Mouse (Mus musculus): ENCODE results near the gene Hsd17b6. TPM values are rescaled to one million over a fixed set of nuclear protein-coding genes. Genes with fewer than 3 reads are reported as not detected.
A peak's percentile ranks its signal among the peaks of the same experiment; 100 is the strongest.

Hsd17b6 gene
- polyA plus RNA-seq, 1 experiment from 2014 or later = not detected

GRCm38 (mm10) chr10:128015068-128015934 is 7.9 kb upstream of the Hsd17b6 start, which contains the start of gene Prim1:
Gene Prim1 (plus strand): TSS chr10:128015168.
- TF ChIP-seq CTCF (IDR thresholded peaks at IDR 0.05) = peak; percentile 25
- TF ChIP-seq EP300 (IDR thresholded peaks at IDR 0.05) = no peak
- Histone ChIP-seq H3K27ac (ENCODE audit: low read length) (no peak within 1 kb of the TSS), H3K9me3 (ENCODE audit: low read length) (no peaks in the 10 kb centered on the region), H3K36me3 (ENCODE audit: insufficient read depth, low read length) (no peaks in the 10 kb centered on the region), H3K4me2 (replicated peaks; ENCODE audit: low read depth, low read length) (peak within 1 kb of the TSS; percentile 65), H3K4me3 (ENCODE audit: low read depth, low read length) (peak within 1 kb of the TSS; percentile 53), H3K27me3 (replicated peaks; ENCODE audit: insufficient read depth, low read length) (no peaks in the 10 kb centered on the region), H3K4me1 (ENCODE audit: insufficient read depth, low read depth, low read length) (0 out of 2 replicates have a peak, but pooled peaks cover 3% of the 10 kb centered on the region), H3K9ac (replicated peaks; ENCODE audit: low read depth) (peak within 1 kb of the TSS; percentile 32; the same call in 1 of the 2 replicates)
- 4% methylated on average over 31 of the region's 31 CpGs for WGBS
- ATAC-seq (peak; percentile 92), DNase-seq (ENCODE audit: low spot score) (peak; percentile 81)

GRCm38 (mm10) chr10:128009735-128010134 is 2.3 kb upstream of the Hsd17b6 start:
- WGBS = 71% methylated on average over 5 of the region's 5 CpGs
- TF ChIP-seq CTCF (IDR thresholded peaks at IDR 0.05) (no peak), EP300 (IDR thresholded peaks at IDR 0.05) (no peak)
- no peaks in the 10 kb centered on the region for H3K27me3 ChIP-seq (replicated peaks; ENCODE audit: insufficient read depth, low read length)
- H3K4me2 ChIP-seq (replicated peaks; ENCODE audit: low read depth, low read length) = no peak overlapping the region
- DNase-seq (ENCODE audit: low spot score) = no peak
- no peak overlapping the region for H3K4me3 ChIP-seq (ENCODE audit: low read depth, low read length)
- no peaks in the 10 kb centered on the region for H3K9me3 ChIP-seq (ENCODE audit: low read length)
- no peak overlapping the region for H3K9ac ChIP-seq (replicated peaks; ENCODE audit: low read depth)
- no peak overlapping the region for H3K27ac ChIP-seq (ENCODE audit: low read length)
- no peak for ATAC-seq
- no peaks in the 10 kb centered on the region for H3K4me1 ChIP-seq (ENCODE audit: insufficient read depth, low read depth, low read length)
- H3K36me3 ChIP-seq (ENCODE audit: insufficient read depth, low read length) = no peaks in the 10 kb centered on the region

- Histone ChIP-seq H3K9ac (replicated peaks; ENCODE audit: low read depth) (no peak overlapping the region), H3K4me3 (ENCODE audit: low read depth, low read length) (no peak overlapping the region), H3K27me3 (replicated peaks; ENCODE audit: insufficient read depth, low read length) (no peaks in the 10 kb centered on the region), H3K27ac (ENCODE audit: low read length) (no peak overlapping the region), H3K4me1 (ENCODE audit: insufficient read depth, low read depth, low read length) (no peaks in the 10 kb centered on the region), H3K9me3 (ENCODE audit: low read length) (no peaks in the 10 kb centered on the region), H3K36me3 (ENCODE audit: insufficient read depth, low read length) (no peaks in the 10 kb centered on the region), H3K4me2 (replicated peaks; ENCODE audit: low read depth, low read length) (no peak overlapping the region)
- peak; percentile 89 for DNase-seq (ENCODE audit: low spot score)
- WGBS = 10% methylated on average over 4 of the region's 4 CpGs
- ATAC-seq = peak; percentile 40
- TF ChIP-seq EP300 (IDR thresholded peaks at IDR 0.05) = peak; percentile 46
- peak; percentile 80 for TF ChIP-seq CTCF (IDR thresholded peaks at IDR 0.05)
Measured at GRCm38 (mm10) chr10:128008207-128008889, 937 bp upstream of the Hsd17b6 start.

- no peaks in the 10 kb centered on the region for H3K36me3 ChIP-seq (ENCODE audit: insufficient read depth, low read length)
- no peak overlapping the region for H3K4me3 ChIP-seq (ENCODE audit: low read depth, low read length)
- H3K4me1 ChIP-seq (ENCODE audit: insufficient read depth, low read depth, low read length) = no peaks in the 10 kb centered on the region
- H3K27ac ChIP-seq (ENCODE audit: low read length) = no peak overlapping the region
- H3K9ac ChIP-seq (replicated peaks; ENCODE audit: low read depth) = no peak overlapping the region
- no peak for TF ChIP-seq EP300 (IDR thresholded peaks at IDR 0.05)
- no peak for TF ChIP-seq CTCF (IDR thresholded peaks at IDR 0.05)
- WGBS = 73% methylated on average over 8 of the region's 8 CpGs
- ATAC-seq = no peak
- no peaks in the 10 kb centered on the region for H3K9me3 ChIP-seq (ENCODE audit: low read length)
- H3K4me2 ChIP-seq (replicated peaks; ENCODE audit: low read depth, low read length) = no peak overlapping the region
- no peaks in the 10 kb centered on the region for H3K27me3 ChIP-seq (replicated peaks; ENCODE audit: insufficient read depth, low read length)
- DNase-seq (ENCODE audit: low spot score) = no peak
Measured at GRCm38 (mm10) chr10:128005479-128005878, 1.9 kb downstream of the Hsd17b6 start.

GRCm38 (mm10) chr10:128004918-128005317 is 2.5 kb downstream of the Hsd17b6 start:
- Histone ChIP-seq H3K27me3 (replicated peaks; ENCODE audit: insufficient read depth, low read length) (no peaks in the 10 kb centered on the region), H3K36me3 (ENCODE audit: insufficient read depth, low read length) (no peaks in the 10 kb centered on the region), H3K4me2 (replicated peaks; ENCODE audit: low read depth, low read length) (no peak overlapping the region), H3K9ac (replicated peaks; ENCODE audit: low read depth) (no peak overlapping the region), H3K4me3 (ENCODE audit: low read depth, low read length) (no peak overlapping the region), H3K4me1 (ENCODE audit: insufficient read depth, low read depth, low read length) (no peaks in the 10 kb centered on the region), H3K9me3 (ENCODE audit: low read length) (no peaks in the 10 kb centered on the region), H3K27ac (ENCODE audit: low read length) (no peak overlapping the region)
- DNase-seq (ENCODE audit: low spot score) (no peak), ATAC-seq (no peak)
- TF ChIP-seq EP300 (IDR thresholded peaks at IDR 0.05) (no peak), CTCF (IDR thresholded peaks at IDR 0.05) (no peak)
- whole genome bisulfite sequencing = 57% methylated on average over 10 of the region's 10 CpGs

- TF ChIP-seq EP300 (IDR thresholded peaks at IDR 0.05) (no peak), CTCF (IDR thresholded peaks at IDR 0.05) (no peak)
- WGBS = 33% methylated on average over 3 of the region's 3 CpGs
Measured at GRCm38 (mm10) chr10:128003281-128003801, 4.1 kb downstream of the Hsd17b6 start.

More at GRCm38 (mm10) chr10:128003281-128003801, 4.1 kb downstream of the Hsd17b6 start:
- Histone ChIP-seq H3K4me3 (ENCODE audit: low read depth, low read length) (no peak overlapping the region), H3K27me3 (replicated peaks; ENCODE audit: insufficient read depth, low read length) (no peaks in the 10 kb centered on the region), H3K4me1 (ENCODE audit: insufficient read depth, low read depth, low read length) (no peaks in the 10 kb centered on the region), H3K4me2 (replicated peaks; ENCODE audit: low read depth, low read length) (no peak overlapping the region), H3K9ac (replicated peaks; ENCODE audit: low read depth) (no peak overlapping the region), H3K9me3 (ENCODE audit: low read length) (no peaks in the 10 kb centered on the region), H3K27ac (ENCODE audit: low read length) (no peak overlapping the region), H3K36me3 (ENCODE audit: insufficient read depth, low read length) (no peaks in the 10 kb centered on the region)
- ATAC-seq (no peak), DNase-seq (ENCODE audit: low spot score) (no peak)

Measured in lung, postnatal 0 days (tissue).